Mouse (Mus musculus): Measurements from ENCODE around the gene Ksr1.

DNA sequence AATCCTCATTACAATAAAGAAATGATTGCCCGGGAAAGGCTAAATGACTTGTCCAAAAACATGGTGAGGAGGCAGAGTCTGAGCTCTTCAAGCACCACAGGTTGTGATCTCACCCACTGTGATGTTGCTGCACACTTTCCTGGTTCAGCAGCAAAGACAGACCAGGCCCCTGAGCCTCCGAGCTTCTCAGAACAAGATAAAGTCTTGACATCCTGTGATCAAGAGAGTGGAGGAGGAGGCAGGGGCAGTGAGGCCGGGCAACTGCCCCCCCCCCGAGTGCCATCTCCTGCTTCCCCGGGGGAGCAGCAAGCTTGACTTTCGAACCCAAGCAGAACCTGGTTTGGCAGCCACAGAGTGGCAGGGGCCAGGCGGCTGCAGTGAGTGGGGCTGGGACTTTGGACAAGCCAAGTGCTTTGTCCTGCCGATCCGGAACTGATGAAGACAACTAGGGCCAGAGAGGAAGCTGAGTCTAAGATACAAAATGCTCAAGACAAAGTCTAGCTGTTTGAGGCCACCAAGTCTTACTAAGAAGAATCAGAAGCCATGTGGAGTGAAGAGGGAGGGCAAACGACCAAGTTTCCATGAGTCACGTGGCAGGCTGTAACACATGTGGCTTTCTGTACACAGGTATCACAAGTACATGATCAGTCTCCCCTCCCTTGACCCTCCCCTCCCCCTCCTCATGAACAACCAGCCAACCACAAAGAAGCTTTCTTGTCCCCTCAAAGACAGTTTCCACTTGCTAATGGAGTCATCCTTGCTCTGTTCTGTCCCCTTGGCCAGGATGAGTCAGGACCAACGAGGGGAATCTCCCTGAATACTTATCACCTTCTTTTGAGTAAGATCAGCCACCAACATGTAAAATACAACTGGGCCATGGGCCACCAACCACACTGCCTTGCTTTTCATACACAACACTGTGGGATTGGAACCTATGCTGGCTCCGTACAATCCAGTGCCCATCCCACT lies 16.5 kb downstream of the Ksr1 start:
- TF ChIP-seq CTCF (IDR thresholded peaks at IDR 0.05; ENCODE audit: control insufficient read depth, insufficient read depth, low read length) (no peak), POLR2A (IDR thresholded peaks at IDR 0.05; ENCODE audit: borderline replicate concordance, control insufficient read depth, low read depth, low read length) (no peak)

Data from bone marrow, adult 2 months (tissue).